Mouse (Mus musculus) forebrain, embryonic 10.5 days (tissue): Measurements from ENCODE around the gene Phb2. TPM values are rescaled to one million over a fixed set of nuclear protein-coding genes. Genes with fewer than 3 reads are reported as not detected.
A peak's percentile ranks its signal among the peaks of the same experiment; 100 is the strongest.

Experiments used
- DNase-seq: peaks from one replicate; pipeline ENCODE4 v3.0.0-alpha.2; 2017; ENCODE audit warnings: low spot score; ENCODE audit errors: extremely low spot score
- H3K27ac ChIP-seq: fragments of 300-500 bp; sonication (generic); 2 replicates; pipeline ENCODE4 v1.5.1; 2016; ENCODE audit warnings: mild to moderate bottlenecking
- H3K27me3 ChIP-seq: fragments of 300-500 bp; sonication (generic); 2 replicates; pipeline ENCODE4 v1.6.1; 2016; ENCODE audit warnings: mild to moderate bottlenecking; ENCODE audit not compliant: poor library complexity, severe bottlenecking
- H3K36me3 ChIP-seq: fragments of 300-500 bp; sonication (generic); replicated peaks from 2 replicates; pipeline ENCODE4 v1.6.1; 2016; ENCODE audit warnings: mild to moderate bottlenecking, moderate library complexity
- H3K4me1 ChIP-seq: fragments of 300-500 bp; sonication (generic); 2 replicates; pipeline ENCODE4 v1.6.1; 2016
- H3K4me3 ChIP-seq: fragments of 300-500 bp; sonication (generic); 2 replicates; pipeline ENCODE4 v1.5.1; 2016; ENCODE audit warnings: mild to moderate bottlenecking, moderate library complexity
- H3K9me3 ChIP-seq: fragments of 300-500 bp; sonication (generic); 2 replicates; pipeline ENCODE4 v1.6.1; 2016; ENCODE audit warnings: mild to moderate bottlenecking, moderate library complexity
- WGBS: fragments of 180-500 bp; shearing (Covaris S2); methylation state at CpG from one replicate; pipeline ENCODE4 v1.1.7; 2016; 5-methylcytosine and 5-hydroxymethylcytosine counted together
- polyA plus RNA-seq: library from polyadenylated mRNA; unstranded; fragments of >200 nt; fragmentation: Nextera tagmentation; extraction: Ambion mirVana; gene quantifications from 2 replicates; pipeline ENCODE4 v1.2.1, GENCODE M21; 2016

Gene Phb2
- polyA plus RNA-seq, 1 experiment from 2014 or later = 492 TPM

DNA sequence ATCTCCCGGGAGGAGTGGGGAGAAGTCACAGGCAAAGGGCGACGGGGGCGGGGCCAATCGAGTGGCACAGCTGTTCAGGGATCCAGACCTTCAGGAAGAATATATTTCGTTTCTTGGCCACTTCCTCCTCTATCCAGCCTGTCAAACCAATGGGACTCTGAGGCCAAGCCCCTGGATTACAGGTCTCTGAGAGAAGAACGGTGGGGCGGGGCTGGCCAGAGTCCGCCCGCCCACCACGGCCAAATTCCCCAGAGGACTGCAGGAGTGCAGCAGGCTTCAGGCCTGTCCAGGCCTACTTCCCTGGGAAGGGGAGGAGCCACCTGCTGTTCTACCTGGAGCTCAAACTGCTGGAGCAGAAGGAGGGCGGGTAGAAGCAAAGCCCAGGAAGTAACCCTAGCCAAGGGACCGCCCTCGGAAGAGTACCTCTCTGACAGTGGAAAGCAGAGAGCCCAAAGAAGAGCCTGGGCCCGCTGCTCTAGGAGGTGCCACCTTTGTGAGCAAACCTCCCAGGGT, 26.4 kb downstream of the Phb2 start, which contains the start of gene Ptpn6:
Gene Ptpn6, minus strand, starts transcription at position 204 of the 513 bp plus-strand sequence.
- H3K4me1 ChIP-seq = peaks cover 56% of the 10 kb centered on the region
- peaks cover 25% of the 10 kb centered on the region for H3K36me3 ChIP-seq
- peak within 1 kb of the TSS; percentile 44; the same call in 1 of the 2 replicates for H3K27ac ChIP-seq
- no peaks in the 10 kb centered on the region for H3K9me3 ChIP-seq
- no peaks in the 10 kb centered on the region for H3K27me3 ChIP-seq
- no peak for DNase-seq
- H3K4me3 ChIP-seq = peak within 1 kb of the TSS; percentile 16
- WGBS = 28% methylated on average over 15 of the region's 15 CpGs

DNA sequence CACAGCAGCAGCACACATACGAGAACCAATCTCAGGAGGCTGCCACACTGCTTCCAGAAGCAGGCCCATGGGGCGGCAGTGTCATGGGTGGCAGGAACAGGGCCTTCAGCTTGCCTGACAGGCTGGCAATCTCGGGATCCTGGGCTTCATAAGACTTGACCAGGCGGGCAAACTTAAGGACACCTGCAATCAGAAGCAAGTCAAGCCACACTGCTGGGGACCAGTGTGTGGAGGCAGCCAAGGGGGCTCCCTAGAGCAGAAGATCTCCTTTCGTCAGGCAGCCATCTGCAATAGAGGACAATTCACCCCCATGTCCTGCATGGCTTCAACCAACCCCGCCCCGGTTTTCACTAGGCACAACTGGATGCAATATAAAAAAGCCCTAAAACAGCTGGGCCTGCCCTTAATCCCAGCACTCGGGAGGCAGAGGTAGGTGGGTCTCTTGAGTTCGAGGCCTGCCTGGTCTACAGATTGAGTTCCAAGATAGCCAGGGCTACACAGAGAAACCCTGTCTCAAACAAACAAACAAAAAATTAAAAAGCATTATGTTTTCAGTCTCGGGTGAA, 27.2 kb downstream of the Phb2 start:
- H3K4me1 ChIP-seq = peaks cover 56% of the 10 kb centered on the region
- H3K9me3 ChIP-seq = no peaks in the 10 kb centered on the region
- H3K36me3 ChIP-seq = peaks cover 33% of the 10 kb centered on the region
- H3K4me3 ChIP-seq = peak overlapping the region; percentile 74; the same call in 1 of the 2 replicates
- DNase-seq = no peak
- H3K27me3 ChIP-seq = no peaks in the 10 kb centered on the region
- H3K27ac ChIP-seq = peak overlapping the region; percentile 99; the same call in 1 of the 2 replicates
- WGBS = 88% methylated on average over 10 of the region's 10 CpGs

DNA sequence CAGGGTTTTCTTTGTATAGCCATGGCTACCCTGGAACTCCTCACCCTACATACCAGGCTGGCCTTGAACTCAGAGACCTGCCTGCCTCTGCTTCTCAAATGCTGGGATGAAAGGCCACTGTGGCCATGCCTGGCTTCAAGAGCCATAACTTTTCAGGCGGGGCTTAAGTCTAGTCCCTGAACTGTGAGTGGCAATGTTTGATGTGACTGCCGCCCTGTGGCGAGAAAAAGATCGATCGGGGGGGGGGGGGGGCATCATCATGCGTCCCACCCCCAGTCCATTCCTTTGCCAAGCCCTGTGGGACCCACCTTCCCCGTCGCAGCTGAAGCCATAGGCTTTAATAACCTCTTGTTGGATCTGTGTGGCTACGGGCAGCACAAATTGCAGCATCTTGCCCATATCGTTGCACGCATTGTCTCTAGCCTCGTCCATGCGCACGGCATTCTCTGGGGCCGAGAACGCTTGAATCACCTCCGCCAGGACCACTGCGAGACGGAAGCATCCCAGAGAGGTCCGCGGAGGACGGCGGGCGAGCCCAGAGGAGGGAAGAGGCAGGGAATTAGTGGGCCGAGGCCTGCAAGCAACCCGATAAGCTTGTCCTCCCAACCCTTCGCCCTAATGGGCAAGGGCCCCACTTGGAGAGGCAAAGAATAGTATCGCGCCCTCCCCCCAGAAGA, 28.2 kb downstream of the Phb2 start:
- H3K4me1 ChIP-seq = peaks cover 64% of the 10 kb centered on the region
- under 1% methylated on average over 29 of the region's 29 CpGs for WGBS
- no peaks in the 10 kb centered on the region for H3K9me3 ChIP-seq

DNA sequence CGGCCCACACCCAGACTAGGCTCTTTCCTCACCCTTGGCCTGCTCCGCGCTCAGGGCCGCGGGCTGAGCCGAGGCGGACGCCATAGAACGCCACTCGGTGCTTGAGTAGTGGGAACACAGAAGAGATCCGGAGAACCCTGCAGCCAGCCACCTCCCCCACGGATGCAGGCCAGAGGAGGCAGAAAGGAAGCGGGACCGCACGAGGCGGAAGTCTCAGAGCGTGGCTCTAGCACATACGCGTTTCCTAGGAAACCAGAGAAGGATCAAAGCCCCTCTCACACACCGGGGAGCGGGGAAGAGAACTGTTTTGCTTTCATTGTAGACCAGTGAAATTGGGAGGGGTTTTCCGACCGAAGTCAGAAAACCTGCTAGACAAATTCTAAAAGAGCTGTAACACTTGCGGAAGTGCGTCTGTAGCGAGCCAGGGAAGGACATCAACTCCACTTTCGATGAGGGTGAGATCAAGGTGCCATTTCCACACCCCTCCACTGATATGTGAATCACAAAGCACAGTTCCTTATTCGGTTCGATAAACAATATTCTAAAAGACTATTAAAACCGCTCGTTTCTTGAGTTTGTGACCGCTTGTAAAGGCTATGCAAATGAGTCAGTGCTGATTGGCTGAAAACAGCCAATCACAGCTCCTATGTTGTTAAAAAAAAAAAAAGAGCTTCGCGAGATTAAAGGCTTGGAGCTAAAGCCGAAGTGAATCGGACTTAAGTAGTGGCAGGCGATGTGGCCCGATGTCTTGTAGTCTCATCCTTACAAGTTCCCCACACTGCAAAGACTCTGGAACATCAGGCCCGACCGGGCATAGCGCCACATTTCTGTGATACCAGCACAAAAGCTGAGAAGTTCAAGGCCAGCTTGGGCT, 29.0 kb downstream of the Phb2 start, which contains the start of gene Grcc10:
Gene Grcc10, minus strand, starts transcription at position 487 of the 874 bp plus-strand sequence.
- peaks cover 72% of the 10 kb centered on the region for H3K4me1 ChIP-seq
- no peaks in the 10 kb centered on the region for H3K27me3 ChIP-seq
- DNase-seq = peak; percentile 95
- under 1% methylated on average over 41 of the region's 41 CpGs for WGBS
- H3K36me3 ChIP-seq = peaks cover 42% of the 10 kb centered on the region
- H3K9me3 ChIP-seq = no peaks in the 10 kb centered on the region
- peak within 1 kb of the TSS; percentile 74 for H3K4me3 ChIP-seq
- H3K27ac ChIP-seq = peak within 1 kb of the TSS; percentile 99

More for the DNA sequence above, 28.2 kb downstream of the Phb2 start:
- DNase-seq = no peak
- H3K27ac ChIP-seq = peak overlapping the region; percentile 99
- peaks cover 42% of the 10 kb centered on the region for H3K36me3 ChIP-seq
- peak overlapping the region; percentile 74 for H3K4me3 ChIP-seq
- no peaks in the 10 kb centered on the region for H3K27me3 ChIP-seq

DNA sequence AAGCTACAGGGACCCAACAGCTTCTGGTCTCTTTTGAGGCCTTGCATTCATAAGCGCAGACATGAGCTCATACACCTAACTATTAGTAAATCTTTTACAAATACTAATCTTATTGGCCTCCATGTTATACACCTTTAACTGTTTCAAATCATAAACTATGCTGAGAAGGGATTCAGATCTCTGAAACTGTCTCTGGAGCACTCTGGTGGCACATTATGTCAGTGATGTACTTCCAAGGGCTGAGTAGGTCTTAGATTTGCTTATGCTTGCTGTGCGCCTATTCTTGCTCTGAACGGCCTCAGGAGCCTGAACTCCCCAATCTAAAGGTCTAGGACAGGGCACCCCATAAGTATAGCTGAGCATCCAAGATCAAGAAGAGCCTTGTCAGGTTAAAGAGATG, 29.7 kb downstream of the Phb2 start:
- DNase-seq = no peak
- H3K27ac ChIP-seq = peak overlapping the region; percentile 99
- H3K36me3 ChIP-seq = peaks cover 48% of the 10 kb centered on the region
- 64% methylated on average over 3 of the region's 3 CpGs for WGBS
- peak overlapping the region; percentile 74 for H3K4me3 ChIP-seq
- H3K4me1 ChIP-seq = peaks cover 79% of the 10 kb centered on the region
- H3K27me3 ChIP-seq = no peaks in the 10 kb centered on the region
- H3K9me3 ChIP-seq = no peaks in the 10 kb centered on the region

DNA sequence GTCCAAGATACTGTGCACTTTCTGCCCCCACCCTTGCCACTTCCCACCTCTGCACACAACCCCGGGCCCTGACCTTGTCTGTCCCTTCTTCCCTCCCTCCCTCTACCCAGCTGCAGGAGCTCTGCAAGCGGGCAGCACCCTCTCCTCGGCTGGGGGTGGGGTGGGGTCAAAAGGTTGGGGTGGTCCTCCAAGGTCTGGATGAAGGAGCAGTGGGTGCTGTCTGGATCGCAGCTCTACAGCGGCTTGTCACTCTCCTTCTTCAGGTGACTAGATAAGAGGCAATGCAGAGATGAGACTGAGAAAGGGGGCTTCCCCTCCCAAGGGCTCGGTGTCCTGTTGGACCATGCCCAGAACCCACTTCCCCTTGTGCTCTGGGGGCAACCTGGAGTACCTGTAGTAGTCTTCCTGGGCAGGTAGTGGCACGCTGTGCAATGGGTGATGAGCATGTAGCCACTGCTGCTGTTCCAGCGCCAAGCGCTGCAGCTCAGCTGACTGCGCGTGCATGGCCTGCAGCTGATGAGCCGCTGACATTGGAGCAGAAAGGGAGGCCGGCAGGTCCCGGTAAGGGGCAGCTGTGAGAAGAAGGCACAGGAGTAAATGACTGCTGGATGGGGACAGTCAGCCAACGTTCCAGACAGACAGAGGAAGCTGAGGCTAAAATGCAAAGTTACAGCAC, 30.8 kb downstream of the Phb2 start:
- Histone ChIP-seq H3K27ac (peak overlapping the region; percentile 31; the same call in 1 of the 2 replicates), H3K4me1 (peaks cover 76% of the 10 kb centered on the region), H3K27me3 (0 out of 2 replicates have a peak, but pooled peaks cover 3% of the 10 kb centered on the region), H3K4me3 (peak overlapping the region; percentile 3; the same call in 1 of the 2 replicates), H3K36me3 (peaks cover 59% of the 10 kb centered on the region), H3K9me3 (no peaks in the 10 kb centered on the region)
- 93% methylated on average over 15 of the region's 15 CpGs for WGBS
- DNase-seq = no peak

DNA sequence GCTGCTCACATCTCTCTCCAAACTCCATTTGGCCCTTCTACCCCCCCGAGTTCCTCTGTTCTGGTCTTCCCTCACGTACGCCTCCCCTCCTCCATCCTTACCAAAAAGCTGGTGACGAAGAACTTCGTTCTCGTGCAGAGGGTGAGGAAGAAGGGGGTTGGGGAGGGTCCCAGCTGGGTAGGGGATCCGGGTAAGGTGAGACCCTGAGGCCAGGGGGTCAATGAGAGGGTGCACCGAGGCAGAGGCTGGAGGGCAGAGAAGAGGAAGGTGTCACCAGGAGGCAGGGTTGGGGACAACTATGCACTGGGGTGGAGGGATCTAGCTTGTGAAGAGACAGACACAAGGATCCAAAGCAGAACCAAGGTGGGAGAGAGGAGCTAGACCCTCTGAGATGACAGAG, 31.5 kb downstream of the Phb2 start:
- H3K4me1 ChIP-seq = peaks cover 70% of the 10 kb centered on the region
- H3K36me3 ChIP-seq = peaks cover 60% of the 10 kb centered on the region

DNA sequence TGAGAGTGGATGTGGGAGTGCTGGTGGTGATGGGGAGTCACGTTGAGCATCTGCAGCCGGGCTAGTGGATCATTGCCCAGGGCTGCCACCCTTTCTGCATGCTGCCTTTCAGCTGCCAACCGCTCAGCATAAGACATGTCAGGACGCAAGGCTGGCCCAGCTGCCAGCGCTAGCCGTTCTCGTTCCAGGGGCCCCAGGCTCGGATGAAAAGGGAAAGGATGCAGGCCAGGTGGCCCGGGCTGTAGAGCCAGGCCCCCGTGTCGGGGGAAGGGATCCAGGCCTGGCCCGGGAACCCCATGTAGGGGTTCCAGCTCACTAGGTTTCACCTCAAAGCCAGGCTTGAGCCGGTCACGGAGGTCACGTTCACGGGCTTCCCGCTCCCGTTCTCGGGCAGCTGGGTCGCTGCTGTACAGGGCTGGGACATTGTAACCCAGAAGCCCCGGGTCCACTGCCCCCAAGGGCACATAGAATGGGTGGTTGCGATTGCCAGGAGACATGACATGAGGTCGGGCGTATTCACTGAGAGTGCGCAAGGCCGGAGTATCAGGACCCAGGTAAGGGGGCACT, 32.7 kb downstream of the Phb2 start:
- Histone ChIP-seq H3K27ac (peak overlapping the region; percentile 97), H3K4me3 (peak overlapping the region; percentile 71), H3K9me3 (no peaks in the 10 kb centered on the region), H3K36me3 (peaks cover 64% of the 10 kb centered on the region), H3K4me1 (peaks cover 58% of the 10 kb centered on the region), H3K27me3 (0 out of 2 replicates have a peak, but pooled peaks cover 3% of the 10 kb centered on the region)
- no peak for DNase-seq
- WGBS = 75% methylated on average over 26 of the region's 26 CpGs

More for the DNA sequence above, 31.5 kb downstream of the Phb2 start:
- H3K27me3 ChIP-seq = 0 out of 2 replicates have a peak, but pooled peaks cover 3% of the 10 kb centered on the region
- H3K27ac ChIP-seq = no peak overlapping the region
- 94% methylated on average over 8 of the region's 8 CpGs for WGBS
- no peak overlapping the region for H3K4me3 ChIP-seq
- H3K9me3 ChIP-seq = no peaks in the 10 kb centered on the region
- no peak for DNase-seq

DNA sequence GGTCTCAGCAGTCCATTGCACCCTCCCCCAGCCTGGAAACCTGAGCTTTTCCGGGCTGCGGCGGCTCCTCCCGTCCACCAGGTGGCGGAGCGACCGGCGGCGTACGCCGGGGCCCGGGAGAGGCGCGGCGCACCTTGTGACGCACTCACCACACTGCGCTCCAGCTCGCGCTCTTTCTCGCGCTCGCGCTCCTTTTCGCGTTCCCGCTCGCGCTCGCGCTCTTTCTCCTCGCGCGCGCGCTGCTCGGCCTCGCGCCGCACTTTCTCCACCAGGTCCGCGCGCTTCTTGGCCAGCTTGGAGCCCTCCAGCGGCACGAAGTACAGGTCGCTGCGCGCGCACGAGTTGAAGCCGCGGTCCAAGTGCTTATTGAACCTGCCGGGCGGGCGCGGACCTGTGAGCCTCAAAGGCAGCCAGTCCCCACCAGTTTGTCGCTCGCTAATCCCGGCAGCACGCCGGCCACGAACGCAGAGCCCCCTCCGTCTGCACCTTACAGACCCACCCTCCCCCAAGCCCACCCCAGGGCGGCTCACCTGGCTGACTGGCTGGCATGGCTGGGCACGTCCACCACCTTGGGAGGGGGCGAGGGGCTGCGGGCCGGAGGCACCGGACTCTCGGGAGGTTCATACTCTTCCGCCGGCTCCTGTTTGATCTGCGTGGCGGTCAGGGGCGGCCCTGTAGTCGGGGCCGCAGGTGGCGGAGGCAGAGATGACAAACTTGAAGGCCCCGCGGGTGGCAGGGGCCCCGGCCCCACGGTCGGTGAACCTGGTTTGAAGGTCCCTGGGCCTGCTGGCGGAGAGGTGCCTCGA, 33.6 kb downstream of the Phb2 start:
- Histone ChIP-seq H3K4me1 (peaks cover 49% of the 10 kb centered on the region), H3K27me3 (0 out of 2 replicates have a peak, but pooled peaks cover 3% of the 10 kb centered on the region), H3K27ac (peak overlapping the region; percentile 97), H3K9me3 (no peaks in the 10 kb centered on the region), H3K4me3 (peak overlapping the region; percentile 71), H3K36me3 (peaks cover 72% of the 10 kb centered on the region)
- DNase-seq = peak; percentile 93
- WGBS = under 1% methylated on average over 85 of the region's 85 CpGs

DNA sequence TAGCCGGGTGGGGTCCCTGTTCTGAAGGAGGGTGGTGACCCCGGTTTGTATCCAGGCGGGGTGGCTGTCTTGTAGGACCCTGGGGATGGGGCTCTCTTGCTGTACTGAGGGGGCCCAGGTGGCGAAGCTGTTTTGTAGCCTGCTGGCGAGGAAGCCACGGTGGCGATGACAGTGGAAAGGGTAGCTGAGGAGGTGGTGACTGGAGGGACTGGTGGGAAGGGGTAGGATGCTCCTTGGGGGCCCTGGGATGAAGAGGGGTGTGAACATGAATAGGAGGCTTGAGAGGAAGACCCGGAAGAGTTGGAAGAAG, 34.1 kb downstream of the Phb2 start:
- Histone ChIP-seq H3K27me3 (0 out of 2 replicates have a peak, but pooled peaks cover 3% of the 10 kb centered on the region), H3K36me3 (peaks cover 77% of the 10 kb centered on the region), H3K4me3 (peak overlapping the region; percentile 71), H3K27ac (peak overlapping the region; percentile 97), H3K4me1 (peaks cover 47% of the 10 kb centered on the region), H3K9me3 (no peaks in the 10 kb centered on the region)
- DNase-seq = no peak
- 23% methylated on average over 8 of the region's 8 CpGs for WGBS
